Mouse (Mus musculus): ENCODE data around the gene 1700034J05Rik. TPM values are rescaled to one million over a fixed set of nuclear protein-coding genes. Genes with fewer than 3 reads are reported as not detected.

Gene 1700034J05Rik
- polyA plus RNA-seq (2014; fragmentation: Illumina TruSeq; extraction: RNeasy Lipid Tissue Mini Kit (QIAGEN cat#74804)) = not detected

GRCm38 (mm10) chr6:146954258-146954657 is at the start of gene 1700034J05Rik:
Gene 1700034J05Rik, minus strand, starts transcription at chr6:146954422.

Other genes with a start within 250 kb of the 1700034J05Rik start
- 25.6 TPM for gene Stk38l, start 229.4 kb downstream of the 1700034J05Rik start, polyA plus RNA-seq (2014; fragmentation: Illumina TruSeq; extraction: RNeasy Lipid Tissue Mini Kit (QIAGEN cat#74804))
- gene Arntl2, start 158.4 kb downstream of the 1700034J05Rik start, polyA plus RNA-seq (2014; fragmentation: Illumina TruSeq; extraction: RNeasy Lipid Tissue Mini Kit (QIAGEN cat#74804)) = 4.6 TPM
- not detected for gene Smco2, start 104.3 kb downstream of the 1700034J05Rik start, polyA plus RNA-seq (2014; fragmentation: Illumina TruSeq; extraction: RNeasy Lipid Tissue Mini Kit (QIAGEN cat#74804))
- 103 TPM for gene Ppfibp1, start 65.9 kb downstream of the 1700034J05Rik start, polyA plus RNA-seq (2014; fragmentation: Illumina TruSeq; extraction: RNeasy Lipid Tissue Mini Kit (QIAGEN cat#74804))
- 2.6 TPM for gene Rep15, start 78.2 kb upstream of the 1700034J05Rik start, polyA plus RNA-seq (2014; fragmentation: Illumina TruSeq; extraction: RNeasy Lipid Tissue Mini Kit (QIAGEN cat#74804))
- 15.3 TPM for gene Mrps35, start 88.3 kb upstream of the 1700034J05Rik start, polyA plus RNA-seq (2014; fragmentation: Illumina TruSeq; extraction: RNeasy Lipid Tissue Mini Kit (QIAGEN cat#74804))
- not detected for gene Mansc4, start 132.6 kb upstream of the 1700034J05Rik start, polyA plus RNA-seq (2014; fragmentation: Illumina TruSeq; extraction: RNeasy Lipid Tissue Mini Kit (QIAGEN cat#74804))
- 44.8 TPM for gene Klhl42, start 137.0 kb upstream of the 1700034J05Rik start, polyA plus RNA-seq (2014; fragmentation: Illumina TruSeq; extraction: RNeasy Lipid Tissue Mini Kit (QIAGEN cat#74804))